Mouse (Mus musculus): ENCODE data around the gene Gm49450. TPM values are rescaled to one million over a fixed set of nuclear protein-coding genes. Genes with fewer than 3 reads are reported as not detected.
A peak's percentile ranks its signal among the peaks of the same experiment; 100 is the strongest.

Gene Gm49450
- total and polyA plus RNA-seq, 3 experiments: 26.2 TPM; not detected in 2

DNA sequence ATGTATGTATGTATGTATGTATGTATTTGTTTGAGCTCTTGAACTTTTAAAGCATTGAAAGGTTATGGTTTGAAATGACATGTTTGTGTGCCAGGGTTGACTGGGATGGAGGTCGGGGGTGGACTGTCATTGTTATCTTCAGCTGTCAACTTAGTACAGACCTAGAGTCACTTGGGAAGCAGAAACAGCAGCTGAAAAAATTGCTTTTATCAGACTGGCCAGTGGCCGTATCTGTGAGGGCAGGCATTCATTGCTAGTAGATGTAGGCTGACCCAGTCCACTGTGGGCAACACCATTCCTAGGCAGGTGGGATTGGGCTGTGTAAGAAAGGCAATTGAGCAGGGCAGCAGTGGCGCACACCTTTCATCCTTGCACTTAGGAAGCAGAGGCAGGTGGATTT, 6.2 kb upstream of the Gm49450 start:
- TF ChIP-seq EP300 (IDR thresholded peaks at IDR 0.05; ENCODE audit: insufficient read depth, low read depth, low read length) (no peak), CTCF (IDR thresholded peaks at IDR 0.05) (no peak), POLR2A (IDR thresholded peaks at IDR 0.05; ENCODE audit: insufficient read depth, low read depth, low read length) (no peak)

DNA sequence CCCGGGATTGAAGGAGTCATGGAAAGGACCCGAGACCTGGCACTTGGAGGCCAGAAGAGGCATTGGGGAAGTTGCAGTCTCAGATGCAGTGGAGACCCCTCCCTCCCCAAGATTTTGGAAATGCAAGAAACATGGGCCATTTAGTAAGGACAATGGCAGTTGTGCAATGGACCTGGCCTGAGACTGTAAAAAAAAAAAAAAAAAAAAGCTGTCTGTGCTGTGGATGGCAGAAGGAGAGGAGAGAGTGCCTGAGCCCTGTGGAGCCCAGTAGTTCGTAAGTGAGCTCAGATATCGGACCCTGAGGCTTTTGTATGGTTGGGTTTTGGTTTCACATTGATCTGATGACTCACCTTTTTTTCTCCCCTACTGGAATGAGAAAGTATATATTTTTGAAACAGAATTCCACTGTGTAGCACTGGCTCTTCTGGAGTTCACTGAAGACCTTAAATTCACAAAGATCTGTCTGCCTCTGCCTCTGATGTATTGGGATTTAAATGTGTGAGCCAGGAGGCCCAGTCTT, 5.6 kb upstream of the Gm49450 start:
- H3K79me2 ChIP-seq (replicated peaks; ENCODE audit: control insufficient read depth, insufficient read depth, low read length): no peaks in the 10 kb centered on the region
- H3K4me3 ChIP-seq: no peak overlapping the region
- H3K27me3 ChIP-seq (ENCODE audit: control insufficient read depth, insufficient read depth, low read length): no peaks in the 10 kb centered on the region
- no peak overlapping the region for H3K27ac ChIP-seq
- no peak for TF ChIP-seq EP300 (IDR thresholded peaks at IDR 0.05; ENCODE audit: insufficient read depth, low read depth, low read length)
- no peak for TF ChIP-seq CTCF (IDR thresholded peaks at IDR 0.05)
- no peak for TF ChIP-seq POLR2A (IDR thresholded peaks at IDR 0.05; ENCODE audit: insufficient read depth, low read depth, low read length)
- no peaks in the 10 kb centered on the region for H3K36me3 ChIP-seq (ENCODE audit: control insufficient read depth, insufficient read depth, low read length)
- WGBS: 91% methylated on average over 4 of the region's 4 CpGs
- H3K4me1 ChIP-seq (ENCODE audit: control insufficient read depth, insufficient read depth, low read length): peaks cover under 1% of the 10 kb centered on the region; the same call in 1 of the 2 replicates
- intact Hi-C loops (cut with DNase I): no loop called here
- no peak for DNase-seq
- no peak overlapping the region for H3K9ac ChIP-seq (ENCODE audit: low read depth, low read length)

More for the DNA sequence above, 6.2 kb upstream of the Gm49450 start:
- DNase-seq: no peak
- no peaks in the 10 kb centered on the region for H3K79me2 ChIP-seq (replicated peaks; ENCODE audit: control insufficient read depth, insufficient read depth, low read length)
- no peaks in the 10 kb centered on the region for H3K4me1 ChIP-seq (ENCODE audit: control insufficient read depth, insufficient read depth, low read length)
- H3K27ac ChIP-seq: no peak overlapping the region
- H3K4me3 ChIP-seq: no peak overlapping the region
- 69% methylated on average over 3 of the region's 3 CpGs for WGBS
- H3K9ac ChIP-seq (ENCODE audit: low read depth, low read length): no peak overlapping the region
- H3K36me3 ChIP-seq (ENCODE audit: control insufficient read depth, insufficient read depth, low read length): no peaks in the 10 kb centered on the region
- H3K27me3 ChIP-seq (ENCODE audit: control insufficient read depth, insufficient read depth, low read length): no peaks in the 10 kb centered on the region
- intact Hi-C loops (cut with DNase I): no loop called here

DNA sequence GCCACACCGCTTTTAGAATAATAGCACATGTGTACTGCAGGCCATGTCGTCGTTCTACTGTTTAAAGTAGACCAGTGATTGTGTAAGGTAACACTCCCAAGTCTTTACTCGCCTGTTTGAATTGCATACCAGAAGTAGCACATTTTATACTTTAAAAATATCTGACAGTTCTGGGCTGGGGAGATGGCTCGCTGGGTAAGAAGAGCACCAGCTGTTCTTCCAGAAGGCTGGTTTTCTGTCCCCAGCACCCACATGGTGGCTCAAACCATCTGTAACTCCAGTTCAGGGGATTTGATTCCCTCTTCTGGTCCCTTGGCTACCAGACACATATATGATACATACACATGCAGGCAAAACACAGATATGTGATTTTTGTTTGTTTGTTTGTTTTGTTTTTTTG, 4.1 kb upstream of the Gm49450 start:
- Histone ChIP-seq H3K27me3 (ENCODE audit: control insufficient read depth, insufficient read depth, low read length) (no peaks in the 10 kb centered on the region), H3K79me2 (replicated peaks; ENCODE audit: control insufficient read depth, insufficient read depth, low read length) (no peaks in the 10 kb centered on the region), H3K4me1 (ENCODE audit: control insufficient read depth, insufficient read depth, low read length) (peaks cover 1% of the 10 kb centered on the region; the same call in 1 of the 2 replicates), H3K27ac (no peak overlapping the region), H3K9ac (ENCODE audit: low read depth, low read length) (no peak overlapping the region), H3K36me3 (ENCODE audit: control insufficient read depth, insufficient read depth, low read length) (no peaks in the 10 kb centered on the region), H3K4me3 (no peak overlapping the region)
- intact Hi-C loops (cut with DNase I): no loop called here
- TF ChIP-seq CTCF (IDR thresholded peaks at IDR 0.05) (no peak), EP300 (IDR thresholded peaks at IDR 0.05; ENCODE audit: insufficient read depth, low read depth, low read length) (no peak), POLR2A (IDR thresholded peaks at IDR 0.05; ENCODE audit: insufficient read depth, low read depth, low read length) (no peak)
- 83% methylated on average over 5 of the region's 5 CpGs for WGBS
- DNase-seq: no peak

DNA sequence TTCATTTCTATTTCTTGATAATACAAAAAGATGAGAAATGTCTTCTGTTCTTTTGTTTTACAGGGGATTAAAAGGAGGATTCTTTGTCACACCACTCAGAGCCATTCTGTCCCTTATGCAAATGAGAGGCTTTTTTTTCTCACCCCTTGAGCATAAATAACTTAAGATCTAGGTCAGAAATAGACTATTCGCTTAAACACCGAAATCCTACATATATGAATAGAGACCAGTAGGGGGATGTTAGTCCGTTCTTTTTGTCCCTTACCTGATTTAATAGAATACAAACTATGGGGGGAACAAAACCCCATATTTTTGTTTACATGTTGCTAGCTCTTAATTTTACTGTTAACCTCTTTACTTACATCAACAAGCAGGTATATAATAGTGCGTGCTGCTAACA, 2.6 kb upstream of the Gm49450 start:
- Histone ChIP-seq H3K27ac (no peak overlapping the region), H3K79me2 (replicated peaks; ENCODE audit: control insufficient read depth, insufficient read depth, low read length) (no peaks in the 10 kb centered on the region), H3K36me3 (ENCODE audit: control insufficient read depth, insufficient read depth, low read length) (no peaks in the 10 kb centered on the region), H3K4me3 (no peak overlapping the region), H3K27me3 (ENCODE audit: control insufficient read depth, insufficient read depth, low read length) (no peaks in the 10 kb centered on the region), H3K4me1 (ENCODE audit: control insufficient read depth, insufficient read depth, low read length) (peaks cover 5% of the 10 kb centered on the region), H3K9ac (ENCODE audit: low read depth, low read length) (no peak overlapping the region)
- 96% methylated on average over 4 of the region's 4 CpGs for WGBS
- intact Hi-C loops (cut with DNase I): no loop called here
- DNase-seq: no peak
- no peak for TF ChIP-seq EP300 (IDR thresholded peaks at IDR 0.05; ENCODE audit: insufficient read depth, low read depth, low read length)
- TF ChIP-seq POLR2A (IDR thresholded peaks at IDR 0.05; ENCODE audit: insufficient read depth, low read depth, low read length): no peak
- TF ChIP-seq CTCF (IDR thresholded peaks at IDR 0.05): no peak

DNA sequence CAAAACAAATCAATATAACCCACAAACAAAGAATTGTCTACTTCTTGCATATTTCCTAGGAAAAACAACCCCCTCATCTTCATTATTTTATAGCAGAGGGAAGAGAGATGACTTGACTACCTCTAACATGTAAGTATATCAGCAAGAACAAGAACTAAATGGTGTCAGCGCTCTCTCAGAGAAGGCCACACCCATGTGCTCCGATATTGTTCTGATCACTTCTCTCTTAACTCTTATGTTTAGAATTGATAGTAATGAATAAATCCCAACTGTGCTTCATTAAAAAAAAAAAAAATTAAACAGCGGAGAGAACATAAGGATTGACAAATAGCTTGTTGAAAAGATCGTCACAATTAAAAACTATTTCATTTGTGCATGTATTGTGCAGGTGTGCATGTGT, 2.0 kb upstream of the Gm49450 start:
- Histone ChIP-seq H3K4me1 (ENCODE audit: control insufficient read depth, insufficient read depth, low read length) (peaks cover 5% of the 10 kb centered on the region), H3K9ac (ENCODE audit: low read depth, low read length) (no peak overlapping the region), H3K79me2 (replicated peaks; ENCODE audit: control insufficient read depth, insufficient read depth, low read length) (no peaks in the 10 kb centered on the region), H3K27ac (no peak overlapping the region; the same call in none of the 2 replicates), H3K27me3 (ENCODE audit: control insufficient read depth, insufficient read depth, low read length) (no peaks in the 10 kb centered on the region), H3K4me3 (no peak overlapping the region), H3K36me3 (ENCODE audit: control insufficient read depth, insufficient read depth, low read length) (no peaks in the 10 kb centered on the region)
- intact Hi-C loops (cut with DNase I): no loop called here
- no peak for TF ChIP-seq CTCF (IDR thresholded peaks at IDR 0.05)
- TF ChIP-seq EP300 (IDR thresholded peaks at IDR 0.05; ENCODE audit: insufficient read depth, low read depth, low read length): no peak
- no peak for TF ChIP-seq POLR2A (IDR thresholded peaks at IDR 0.05; ENCODE audit: insufficient read depth, low read depth, low read length)
- WGBS: 84% methylated on average over 4 of the region's 4 CpGs
- DNase-seq: no peak

DNA sequence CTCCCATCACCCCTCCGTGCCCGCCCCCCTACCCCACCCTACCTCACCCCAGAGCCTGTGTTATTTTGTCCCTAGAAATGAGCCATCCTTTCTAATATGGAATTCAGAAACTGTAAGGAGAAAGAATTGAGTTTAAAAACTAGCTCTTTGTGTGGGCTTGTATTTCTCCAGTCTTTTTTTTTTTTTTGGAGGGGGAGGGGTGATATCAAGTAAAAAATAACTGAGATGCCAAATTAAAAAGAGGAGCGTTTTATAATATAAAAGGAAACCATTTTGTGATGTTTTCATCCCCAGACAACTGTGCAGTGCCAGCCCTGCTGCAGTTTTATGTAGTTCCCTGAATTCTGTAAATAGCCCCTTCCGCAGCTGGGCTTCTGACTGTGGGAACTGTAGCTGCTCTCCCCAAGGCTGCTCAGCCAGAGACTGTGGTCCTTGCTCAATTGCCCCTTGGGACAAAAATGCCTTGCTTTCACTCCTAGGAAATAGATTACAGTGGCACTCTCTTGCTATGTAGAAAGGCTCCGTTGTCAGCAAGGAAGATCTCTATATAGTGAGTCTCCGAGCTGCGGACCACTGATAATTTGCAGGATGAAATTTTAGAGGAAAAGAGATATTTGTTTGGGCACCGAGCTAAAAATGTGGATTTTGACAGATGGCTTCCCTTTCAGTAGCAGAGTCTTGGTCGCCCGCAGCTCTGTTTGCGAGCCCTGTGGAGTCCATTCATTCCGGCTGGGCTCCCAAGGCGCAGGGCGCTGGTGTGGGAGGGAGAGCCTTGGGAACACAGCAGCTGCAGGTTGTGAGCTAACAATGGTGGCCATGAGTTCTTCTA, 1.3 kb upstream of the Gm49450 start:
- no peaks in the 10 kb centered on the region for H3K79me2 ChIP-seq (replicated peaks; ENCODE audit: control insufficient read depth, insufficient read depth, low read length)
- peaks cover 5% of the 10 kb centered on the region for H3K4me1 ChIP-seq (ENCODE audit: control insufficient read depth, insufficient read depth, low read length)
- no peaks in the 10 kb centered on the region for H3K27me3 ChIP-seq (ENCODE audit: control insufficient read depth, insufficient read depth, low read length)
- peak in 1 of 2 experiments; percentile 29 for DNase-seq
- TF ChIP-seq EP300 (IDR thresholded peaks at IDR 0.05; ENCODE audit: insufficient read depth, low read depth, low read length) (no peak), POLR2A (IDR thresholded peaks at IDR 0.05; ENCODE audit: insufficient read depth, low read depth, low read length) (0 out of 2 replicates have a peak, but pooled peaks have one; percentile 11), CTCF (IDR thresholded peaks at IDR 0.05) (no peak)
- peak overlapping the region; percentile 93 for H3K27ac ChIP-seq
- peak overlapping the region; percentile 51; the same call in 1 of the 2 replicates for H3K9ac ChIP-seq (ENCODE audit: low read depth, low read length)
- H3K4me3 ChIP-seq: no peak overlapping the region
- intact Hi-C loops (cut with DNase I): no loop called here
- H3K36me3 ChIP-seq (ENCODE audit: control insufficient read depth, insufficient read depth, low read length): no peaks in the 10 kb centered on the region
- WGBS: 62% methylated on average over 14 of the region's 14 CpGs
